Mouse (Mus musculus) neural tube, embryonic 14.5 days (tissue): Measurements from ENCODE around the gene Soga1. TPM values are rescaled to one million over a fixed set of nuclear protein-coding genes. Genes with fewer than 3 reads are reported as not detected.

ENCODE experiments used
- ATAC-seq: fragments of 200-750 bp; cut with Nextera tagmentation; 2 replicates; pipeline ENCODE4 v1.8.0; 2017; ENCODE audit warnings: low read depth, mild to moderate bottlenecking, moderate TSS enrichment, moderate library complexity
- H3K27ac ChIP-seq: fragments of 300-500 bp; sonication (generic); 2 replicates; pipeline ENCODE4 v1.5.1; 2014; ENCODE audit warnings: low read depth, mild to moderate bottlenecking, control low read depth, low read length, moderate library complexity, mixed read lengths
- H3K27me3 ChIP-seq: fragments of 300-500 bp; sonication (generic); 2 replicates; pipeline ENCODE4 v1.6.1; 2014; ENCODE audit warnings: low read length; ENCODE audit not compliant: control insufficient read depth, insufficient read depth
- H3K36me3 ChIP-seq: fragments of 300-500 bp; sonication (generic); 2 replicates; pipeline ENCODE4 v1.6.1; 2014; ENCODE audit warnings: low read length, mixed read lengths; ENCODE audit not compliant: control insufficient read depth, insufficient read depth
- H3K4me1 ChIP-seq: fragments of 300-500 bp; sonication (generic); 2 replicates; pipeline ENCODE4 v1.6.1; 2014; ENCODE audit warnings: low read length; ENCODE audit not compliant: control insufficient read depth, insufficient read depth
- H3K4me2 ChIP-seq: fragments of 300-500 bp; sonication (generic); 2 replicates; pipeline ENCODE4 v1.6.1; 2014; ENCODE audit warnings: mild to moderate bottlenecking, low read depth, low read length, control low read depth
- H3K4me3 ChIP-seq: fragments of 300-500 bp; sonication (generic); 2 replicates; pipeline ENCODE4 v1.5.1; 2014; ENCODE audit warnings: low read depth, low read length, control low read depth, mixed read lengths
- H3K9ac ChIP-seq: fragments of 300-500 bp; sonication (generic); replicated peaks from 2 replicates; pipeline ENCODE4 v1.6.1; 2014; ENCODE audit warnings: low read depth, mild to moderate bottlenecking, control low read depth, low read length, mixed read lengths
- H3K9me3 ChIP-seq: fragments of 300-500 bp; sonication (generic); 2 replicates; pipeline ENCODE4 v1.6.1; 2016; ENCODE audit warnings: low read length; ENCODE audit not compliant: control insufficient read depth
- WGBS: fragments of 180-500 bp; shearing (Covaris S2); extraction: QIAGEN DNeasy Blood & Tissue Kit; methylation state at CpG from one replicate; pipeline ENCODE4 v1.1.7; 2014; 5-methylcytosine and 5-hydroxymethylcytosine counted together
- polyA plus RNA-seq: library from polyadenylated mRNA; unstranded; fragments of >200 nt; fragmentation: Nextera tagmentation; extraction: Ambion mirVana; gene quantifications from 2 replicates; pipeline ENCODE4 v1.2.1, GENCODE M21; 2014

Soga1 gene
- polyA plus RNA-seq, 1 experiment from 2014 or later, result 10.2 TPM

GRCm38 (mm10) chr2:157086796-157087195 is 7.7 kb upstream of the Soga1 start, which contains the start of gene Tldc2:
Gene Tldc2, plus strand, starts transcription at chr2:157087055.
- ATAC-seq, result no peak

GRCm38 (mm10) chr2:157084831-157085585 is 6.0 kb upstream of the Soga1 start:
- no peaks in the 10 kb centered on the region; the same call in 1 of the 2 replicates for H3K4me1 ChIP-seq
- whole genome bisulfite sequencing, result 85% methylated on average over 7 of the region's 7 CpGs
- no peak overlapping the region for H3K4me2 ChIP-seq
- H3K36me3 ChIP-seq, result no peaks in the 10 kb centered on the region
- H3K27me3 ChIP-seq, result no peaks in the 10 kb centered on the region
- no peaks in the 10 kb centered on the region for H3K9me3 ChIP-seq
- ATAC-seq, result no peak
- no peak overlapping the region for H3K9ac ChIP-seq
- H3K27ac ChIP-seq, result no peak overlapping the region
- no peak overlapping the region for H3K4me3 ChIP-seq

More at GRCm38 (mm10) chr2:157086796-157087195, 7.7 kb upstream of the Soga1 start, which contains the start of gene Tldc2:
- H3K4me1 ChIP-seq, result peaks cover 4% of the 10 kb centered on the region; the same call in 1 of the 2 replicates
- H3K9me3 ChIP-seq, result no peaks in the 10 kb centered on the region
- WGBS, result 88% methylated on average over 8 of the region's 8 CpGs
- H3K9ac ChIP-seq, result no peak within 1 kb of the TSS
- H3K4me2 ChIP-seq, result no peak within 1 kb of the TSS
- no peak within 1 kb of the TSS for H3K27ac ChIP-seq
- H3K4me3 ChIP-seq, result no peak within 1 kb of the TSS
- H3K36me3 ChIP-seq, result no peaks in the 10 kb centered on the region
- no peaks in the 10 kb centered on the region for H3K27me3 ChIP-seq

GRCm38 (mm10) chr2:157081960-157082359 is 2.9 kb upstream of the Soga1 start:
- Histone ChIP-seq H3K27me3 (no peaks in the 10 kb centered on the region), H3K4me3 (no peak overlapping the region), H3K4me1 (peaks cover 12% of the 10 kb centered on the region), H3K9me3 (no peaks in the 10 kb centered on the region), H3K9ac (no peak overlapping the region; the same call in 1 of the 2 replicates), H3K36me3 (no peaks in the 10 kb centered on the region), H3K4me2 (no peak overlapping the region), H3K27ac (no peak overlapping the region)
- 36% methylated on average over 7 of the region's 7 CpGs for WGBS
- ATAC-seq, result no peak

GRCm38 (mm10) chr2:157081331-157081730 is 2.3 kb upstream of the Soga1 start:
- no peak overlapping the region for H3K27ac ChIP-seq
- 98% methylated on average over 8 of the region's 8 CpGs for WGBS
- peaks cover 18% of the 10 kb centered on the region for H3K4me1 ChIP-seq
- H3K9ac ChIP-seq, result no peak overlapping the region
- H3K9me3 ChIP-seq, result no peaks in the 10 kb centered on the region
- H3K4me3 ChIP-seq, result no peak overlapping the region
- no peak overlapping the region for H3K4me2 ChIP-seq
- no peaks in the 10 kb centered on the region for H3K27me3 ChIP-seq
- no peaks in the 10 kb centered on the region for H3K36me3 ChIP-seq
- ATAC-seq, result no peak

GRCm38 (mm10) chr2:157079701-157080180 is 687 bp upstream of the Soga1 start:
- Histone ChIP-seq H3K27me3 (no peaks in the 10 kb centered on the region), H3K27ac (peak overlapping the region; percentile 98), H3K9me3 (no peaks in the 10 kb centered on the region), H3K4me3 (peak overlapping the region; percentile 96), H3K36me3 (no peaks in the 10 kb centered on the region), H3K9ac (peak overlapping the region; percentile 99), H3K4me2 (peak overlapping the region; percentile 100), H3K4me1 (peaks cover 34% of the 10 kb centered on the region)
- ATAC-seq, result no peak
- 6% methylated on average over 16 of the region's 16 CpGs for WGBS

- no peaks in the 10 kb centered on the region for H3K36me3 ChIP-seq
- peak overlapping the region; percentile 99 for H3K9ac ChIP-seq
- H3K27me3 ChIP-seq, result no peaks in the 10 kb centered on the region
- peak overlapping the region; percentile 98 for H3K27ac ChIP-seq
- peak; percentile 16 for ATAC-seq
- H3K9me3 ChIP-seq, result no peaks in the 10 kb centered on the region
- H3K4me3 ChIP-seq, result peak overlapping the region; percentile 96
- H3K4me2 ChIP-seq, result peak overlapping the region; percentile 100
- under 1% methylated on average over 43 of the region's 79 CpGs for WGBS
- peaks cover 48% of the 10 kb centered on the region for H3K4me1 ChIP-seq
Measured at GRCm38 (mm10) chr2:157078059-157078792, 828 bp downstream of the Soga1 start.

GRCm38 (mm10) chr2:157077641-157078058 is 1.4 kb downstream of the Soga1 start:
- H3K9me3 ChIP-seq, result no peaks in the 10 kb centered on the region
- H3K9ac ChIP-seq, result peak overlapping the region; percentile 99
- no peaks in the 10 kb centered on the region for H3K27me3 ChIP-seq
- peak overlapping the region; percentile 96 for H3K4me3 ChIP-seq
- no peaks in the 10 kb centered on the region for H3K36me3 ChIP-seq
- WGBS, result 0% methylated on average over 15 of the region's 15 CpGs
- ATAC-seq, result no peak
- H3K4me1 ChIP-seq, result peaks cover 54% of the 10 kb centered on the region
- peak overlapping the region; percentile 100 for H3K4me2 ChIP-seq
- peak overlapping the region; percentile 98; the same call in 1 of the 2 replicates for H3K27ac ChIP-seq

- Histone ChIP-seq H3K27me3 (no peaks in the 10 kb centered on the region), H3K4me3 (peak overlapping the region; percentile 96), H3K27ac (peak overlapping the region; percentile 35; the same call in 1 of the 2 replicates), H3K9ac (peak overlapping the region; percentile 99), H3K4me2 (peak overlapping the region; percentile 100), H3K36me3 (no peaks in the 10 kb centered on the region), H3K4me1 (peaks cover 58% of the 10 kb centered on the region), H3K9me3 (no peaks in the 10 kb centered on the region)
- WGBS, result 11% methylated on average over 5 of the region's 5 CpGs
- no peak for ATAC-seq
Measured at GRCm38 (mm10) chr2:157077160-157077559, 1.9 kb downstream of the Soga1 start.
